ENCODE assay signal across 11 mouse cellular contexts in genomic region chr8:77515786-77516185, GRCm38 (mm10). TPM values are rescaled to one million over a fixed set of nuclear protein-coding genes. Genes with fewer than 3 reads are reported as not detected.
DNase-seq lines count a peak whose midpoint lies in the region; ATAC-seq and TF ChIP-seq lines count a peak whose summit lies in the region.
"Had no signal": no experiment of that assay in that cellular context is flagged by ENCODE, and none has a peak within 500 bp of the region (broad histone marks: within the 10 kb centered on the region; RNA-seq: fewer than 3 reads in every experiment).

No protein-coding gene starts in this region.

- H3K4me2 ChIP-seq in stomach, postnatal 0 days (replicated peaks; ENCODE audit: low read depth): peak overlapping the region; percentile 74

- TF ChIP-seq EP300 in stomach, postnatal 0 days (optimal IDR thresholded peaks at IDR 0.05): no peak

- 61% methylated on average over 8 of the region's 8 CpGs for WGBS in heart, embryonic 10.5 days
- 52% methylated on average over 8 of the region's 8 CpGs for WGBS in limb, embryonic 10.5 days
- 66% methylated on average over 8 of the region's 8 CpGs for WGBS in stomach, postnatal 0 days

- no peak overlapping the region; the same call in 1 of the 2 replicates for H3K27ac ChIP-seq in heart, embryonic 10.5 days
- no peak overlapping the region for H3K27ac ChIP-seq in testis, adult 2 months (ENCODE audit: control insufficient read depth, insufficient read depth, low read depth, low read length)
- peak overlapping the region; percentile 66 for H3K27ac ChIP-seq in limb, embryonic 10.5 days
- no peak overlapping the region for H3K27ac ChIP-seq in stomach, postnatal 0 days (replicated peaks)

- no peaks in the 10 kb centered on the region for H3K36me3 ChIP-seq in heart, embryonic 10.5 days
- H3K36me3 ChIP-seq in testis, adult 2 months (ENCODE audit: control insufficient read depth, insufficient read depth, low read length): no peaks in the 10 kb centered on the region
- no peaks in the 10 kb centered on the region for H3K36me3 ChIP-seq in limb, embryonic 10.5 days
- no peaks in the 10 kb centered on the region for H3K36me3 ChIP-seq in stomach, postnatal 0 days (ENCODE audit: control insufficient read depth, insufficient read depth, low read length)

- DNase-seq in heart, embryonic 10.5 days (ENCODE audit: low spot score): no peak
- DNase-seq in heart, postnatal 10 days: no peak
- DNase-seq in testis, postnatal 10 days (ENCODE audit: low spot score): no peak
- no peak for DNase-seq in limb, embryonic 10.5 days (ENCODE audit: low spot score)
- DNase-seq in stomach, postnatal 0 days (ENCODE audit: low spot score): no peak
- DNase-seq in yolk sac, embryonic 10.5 days (ENCODE audit: low spot score): no peak
- DNase-seq in ovary, postnatal 36 days (ENCODE audit: low spot score): no peak
- DNase-seq: adrenal gland, adult 2 months; lung, postnatal 14 days; right cerebral cortex, adult 18-20 months had no signal

- H3K9me3 ChIP-seq in heart, embryonic 10.5 days: no peaks in the 10 kb centered on the region
- no peaks in the 10 kb centered on the region for H3K9me3 ChIP-seq in limb, embryonic 10.5 days (replicated peaks)
- H3K9me3 ChIP-seq in stomach, postnatal 0 days (ENCODE audit: control insufficient read depth, low read length): no peaks in the 10 kb centered on the region

- ATAC-seq in stomach, postnatal 0 days (ENCODE audit: low FRiP score, low TSS enrichment): no peak

- intact Hi-C loops in heart, postnatal 10 days (cut with DNase I): loop anchor here (2.0 to 5.0 kb wide), 4 partner anchors 15 to 73 kb away; no protein-coding TSS in a partner anchor

- peak overlapping the region; percentile 84 for H3K4me3 ChIP-seq in heart, embryonic 10.5 days
- H3K4me3 ChIP-seq in testis, adult 2 months (ENCODE audit: control insufficient read depth, low read depth, low read length): peak overlapping the region; percentile 22
- H3K4me3 ChIP-seq in limb, embryonic 10.5 days: peak overlapping the region; percentile 73
- H3K4me3 ChIP-seq in stomach, postnatal 0 days (ENCODE audit: low read depth, low read length): peak overlapping the region; percentile 80

- no peak for TF ChIP-seq CTCF in testis, adult 2 months (IDR thresholded peaks at IDR 0.05; ENCODE audit: control insufficient read depth, insufficient read depth, insufficient replicate concordance, low read depth, low read length)
- no peak for TF ChIP-seq CTCF in stomach, postnatal 0 days (IDR thresholded peaks at IDR 0.05; ENCODE audit: low read depth)

- TF ChIP-seq POLR2A in testis, adult 2 months (IDR thresholded peaks at IDR 0.05; ENCODE audit: control insufficient read depth, low read depth, low read length): no peak

- H3K9ac ChIP-seq in stomach, postnatal 0 days (ENCODE audit: low read length): peak overlapping the region; percentile 38

- peaks cover 42% of the 10 kb centered on the region for H3K4me1 ChIP-seq in heart, embryonic 10.5 days
- H3K4me1 ChIP-seq in testis, adult 2 months (ENCODE audit: control insufficient read depth, insufficient read depth, low read length): peaks cover 19% of the 10 kb centered on the region
- peaks cover 74% of the 10 kb centered on the region for H3K4me1 ChIP-seq in limb, embryonic 10.5 days
- H3K4me1 ChIP-seq in stomach, postnatal 0 days (replicated peaks; ENCODE audit: control insufficient read depth, insufficient read depth): peaks cover 2% of the 10 kb centered on the region

- H3K27me3 ChIP-seq in heart, embryonic 10.5 days (ENCODE audit: insufficient read depth, poor library complexity, severe bottlenecking): no peaks in the 10 kb centered on the region
- no peaks in the 10 kb centered on the region for H3K27me3 ChIP-seq in testis, adult 2 months (ENCODE audit: control insufficient read depth, insufficient read depth, low read length)
- H3K27me3 ChIP-seq in limb, embryonic 10.5 days (ENCODE audit: low read depth, poor library complexity, severe bottlenecking): no peaks in the 10 kb centered on the region
- H3K27me3 ChIP-seq in stomach, postnatal 0 days (ENCODE audit: control insufficient read depth, insufficient read depth, low read length): no peaks in the 10 kb centered on the region

RNA-seq across cellular contexts. Expression of gene Arhgap10, which starts 2.0 kb away (rescaled TPM):
- 22.8 and 25.7 TPM in 2 replicates for polyA plus RNA-seq in heart, embryonic 10.5 days (2016; fragmentation: Nextera tagmentation; extraction: Ambion mirVana)
- 10 to 100 TPM; 54.5 to 54.6 TPM for total RNA-seq in heart, postnatal 10 days (2021)
- polyA plus RNA-seq in testis, adult 2 months (2012; rRNA removed): 7.2 and 7.5 TPM in 2 replicates
- polyA plus RNA-seq in limb, embryonic 10.5 days (2016; fragmentation: Nextera tagmentation; extraction: Ambion mirVana): 39.1 and 43.8 TPM in 2 replicates
- 18.8 TPM in 2 replicates for polyA plus RNA-seq in stomach, postnatal 0 days (2015; fragmentation: Nextera tagmentation; extraction: Ambion mirVana)

RNA-seq across cellular contexts. Expression of gene Prmt9, which starts 33.4 kb away (rescaled TPM):
- 13.8 and 15.9 TPM in 2 replicates for polyA plus RNA-seq in heart, embryonic 10.5 days (2016; fragmentation: Nextera tagmentation; extraction: Ambion mirVana)
- 10 to 100 TPM; 15.6 to 16.0 TPM for total RNA-seq in heart, postnatal 10 days (2021)
- 3.0 and 3.5 TPM in 2 replicates for polyA plus RNA-seq in testis, adult 2 months (2012; rRNA removed)
- 20.7 and 22.8 TPM in 2 replicates for polyA plus RNA-seq in limb, embryonic 10.5 days (2016; fragmentation: Nextera tagmentation; extraction: Ambion mirVana)
- 9.7 TPM in 2 replicates for polyA plus RNA-seq in stomach, postnatal 0 days (2015; fragmentation: Nextera tagmentation; extraction: Ambion mirVana)

Comparison
In these comparisons a context has a peak if more than half of its experiments do, and no peak if none do; other contexts are left out.
1. H3K4me3 ChIP-seq: peak in every context shown above with its lines; median percentile 84 in heart, embryonic 10.5 days; 80 in stomach, postnatal 0 days; 73 in limb, embryonic 10.5 days; 22 in testis, adult 2 months.